Mouse (Mus musculus) hematopoietic stem cell, adult 5-6 weeks (primary cell): ENCODE measurements around the gene Slc11a1. TPM values are rescaled to one million over a fixed set of nuclear protein-coding genes. Genes with fewer than 3 reads are reported as not detected.
A peak's percentile ranks its signal among the peaks of the same experiment; 100 is the strongest.
"Not testable (repeated sequence)": the region's sequence is repeated elsewhere in the genome, so short reads cannot be mapped to it uniquely, and the experiment has no call there.

Experiments used
- ATAC-seq, 2 experiments: fragments of 125-278 bp in 1 of 2; replicated peaks in 1 of 2; 2 replicates each; pipeline ENCODE4 v1.8.0; 2016 to 2017; ENCODE audit warnings: inconsistent platforms in 2 of 2, mild to moderate bottlenecking in 2 of 2, moderate number of reproducible peaks in 2 of 2, low read depth in 1 of 2, moderate TSS enrichment in 1 of 2; ENCODE audit not compliant: low FRiP score in 2 of 2, poor library complexity in 2 of 2, severe bottlenecking in 2 of 2, insufficient read depth in 1 of 2, low TSS enrichment in 1 of 2
- total RNA-seq: library from RNA; stranded (forward); fragments of 172-1452, 232-1000 nt; gene quantifications from 2 replicates; pipeline ENCODE4 v1.2.3, GENCODE M21; 2017

Slc11a1 gene
- total RNA-seq, result 3.2 TPM in 1 of 2 replicates, not detected in the other

GRCm38 (mm10) chr1:74374980-74375379 is at the start of gene Slc11a1:
TSS of gene Slc11a1 (plus strand) at chr1:74375195.
- peak; percentile 24 to 39; a peak in 2 of 4 replicates for ATAC-seq

GRCm38 (mm10) chr1:74326916-74327315 is 48.1 kb upstream of the Slc11a1 start:
- ATAC-seq, result not testable (repeated sequence)

GRCm38 (mm10) chr1:74329899-74330431 is 45.0 kb upstream of the Slc11a1 start:
- no peak for ATAC-seq

DNA sequence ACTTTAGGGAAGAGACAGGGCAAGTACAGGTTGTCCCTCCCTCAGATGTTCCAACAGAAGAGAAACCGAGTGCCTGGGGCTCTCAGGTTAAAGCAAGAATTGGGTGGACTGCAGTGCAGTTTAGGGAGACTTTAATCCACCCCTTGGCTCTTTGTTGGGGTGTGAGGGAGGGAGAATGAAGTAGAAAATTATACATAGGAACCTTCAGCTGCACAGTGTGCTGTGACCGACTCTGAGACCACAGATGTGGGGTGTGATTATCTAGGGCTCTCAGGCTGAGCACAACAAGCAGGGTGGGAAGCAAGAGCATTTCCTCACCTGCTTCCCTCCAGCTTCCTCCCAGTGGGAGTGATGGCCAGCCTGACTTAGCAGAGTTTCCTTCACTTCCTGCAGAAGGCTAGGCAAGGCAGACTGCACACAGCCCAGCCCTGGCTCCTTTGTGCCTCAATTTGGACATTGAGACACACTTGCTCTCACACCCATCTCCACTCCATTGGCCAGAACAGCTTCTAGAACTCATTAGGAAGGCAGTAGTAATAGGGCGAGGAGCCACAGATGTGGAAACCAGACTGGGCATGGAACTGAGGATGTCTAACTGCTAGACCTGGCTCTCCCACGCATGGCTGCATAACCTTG is 43.8 kb upstream of the Slc11a1 start:
- ATAC-seq, result peak; percentile 23 to 33; a peak in 3 of 4 replicates

GRCm38 (mm10) chr1:74332241-74332763 is 42.7 kb upstream of the Slc11a1 start:
- ATAC-seq, result peak; percentile 87 to 91

GRCm38 (mm10) chr1:74332930-74333329 is 42.1 kb upstream of the Slc11a1 start:
- no peak for ATAC-seq

DNA sequence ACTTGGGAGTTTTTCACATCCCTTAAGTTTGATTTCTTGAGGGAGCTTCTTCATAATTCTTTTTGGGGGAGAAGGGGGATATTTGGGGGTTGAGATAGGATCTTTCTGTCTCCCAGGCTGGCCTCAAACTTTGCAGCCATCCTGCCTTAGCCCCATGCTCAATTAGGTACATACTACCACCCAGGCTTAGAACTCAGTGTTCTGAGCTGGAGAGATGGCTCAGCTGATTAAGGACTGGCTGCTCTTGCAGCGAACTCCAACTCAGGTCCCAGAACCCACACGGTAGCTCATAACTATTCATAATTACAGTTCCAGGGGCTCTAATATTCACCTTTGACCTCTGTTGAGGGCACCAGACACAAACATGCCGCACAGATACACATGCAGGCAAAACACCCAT is 40.4 kb upstream of the Slc11a1 start:
- no peak for ATAC-seq

DNA sequence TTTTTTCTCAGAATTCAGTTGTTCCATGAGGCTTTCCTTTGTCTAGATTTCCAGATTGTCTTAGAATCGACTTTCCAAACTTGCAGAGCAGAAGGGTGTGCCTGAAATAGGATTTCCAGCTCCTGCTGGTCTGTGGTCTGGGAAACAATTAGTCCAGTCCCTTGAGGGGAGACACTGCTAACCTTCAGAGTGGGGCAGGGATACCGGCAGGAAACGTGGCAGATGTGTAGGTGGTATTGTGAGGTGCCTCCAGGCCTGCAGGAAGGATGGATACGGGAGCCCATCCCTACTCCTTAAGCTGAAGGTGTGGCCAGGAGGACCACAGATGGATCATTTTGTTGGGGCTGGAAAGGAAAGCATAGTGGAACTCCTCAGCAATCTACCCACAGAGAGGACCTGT is 40.0 kb upstream of the Slc11a1 start:
- no peak for ATAC-seq

DNA sequence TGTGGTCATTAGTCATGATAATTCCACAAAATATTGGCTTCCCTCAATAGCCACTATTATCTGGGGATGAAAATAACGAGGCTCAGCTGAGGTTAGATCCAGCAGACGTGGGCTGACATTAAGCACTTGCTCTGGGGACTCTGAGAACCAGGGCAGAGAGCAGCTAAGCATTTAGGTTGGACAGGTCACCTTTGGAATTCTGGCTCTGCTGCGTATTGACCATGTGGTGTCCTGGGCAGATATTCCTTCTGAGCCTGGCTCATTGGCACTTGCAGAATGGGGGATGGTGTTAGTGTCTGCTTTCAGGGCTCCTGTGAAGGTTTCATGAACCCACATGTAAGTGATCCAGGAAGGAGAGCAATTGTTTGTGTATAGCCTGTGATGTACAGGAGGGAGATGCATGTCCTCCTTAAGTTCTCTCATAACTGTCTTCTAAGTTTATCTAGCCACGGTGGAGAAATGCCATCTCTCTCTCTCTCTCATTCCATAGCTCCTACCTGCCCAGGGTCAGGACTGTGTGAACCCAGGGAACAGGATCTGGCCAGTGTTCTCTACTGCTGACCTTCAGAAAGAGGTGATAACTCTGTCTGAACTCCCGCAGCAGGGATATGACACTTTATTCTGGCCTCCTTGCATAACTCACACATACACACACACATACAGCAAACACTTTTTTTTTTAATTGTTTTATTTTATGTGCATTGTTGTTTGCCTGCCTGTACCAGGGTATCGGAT is 39.4 kb upstream of the Slc11a1 start:
- no peak for ATAC-seq

GRCm38 (mm10) chr1:74337241-74337771 is 37.7 kb upstream of the Slc11a1 start:
- no peak for ATAC-seq

- ATAC-seq, result 0 out of 4 replicates have a peak, but pooled peaks of 1 of the 2 experiments have one; percentile 42
These were observed 37.0 kb upstream of the Slc11a1 start for GRCm38 (mm10) chr1:74338013-74338412.

DNA sequence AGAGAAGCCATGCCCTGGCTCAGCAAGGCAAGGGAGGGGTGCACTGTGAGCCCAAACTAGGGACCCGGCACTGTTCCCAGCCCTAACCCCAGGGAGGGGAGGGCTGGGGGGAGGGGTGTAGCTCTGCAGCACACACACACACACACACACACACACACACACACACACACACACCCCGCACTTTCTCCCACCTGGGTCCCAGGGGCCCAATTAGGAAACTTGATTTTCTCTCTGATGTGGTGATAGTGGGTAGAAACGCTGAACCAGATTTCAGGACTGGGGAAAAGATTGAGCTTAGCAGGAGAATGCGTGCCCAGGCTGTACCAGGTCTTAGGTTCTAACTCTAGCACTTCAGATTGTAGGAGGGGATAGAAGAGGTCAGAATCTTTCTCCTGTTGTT is 36.4 kb upstream of the Slc11a1 start:
- ATAC-seq, result no peak

GRCm38 (mm10) chr1:74339917-74340316 is 35.1 kb upstream of the Slc11a1 start:
- no peak for ATAC-seq

- ATAC-seq, result no peak
These were observed 34.6 kb upstream of the Slc11a1 start for GRCm38 (mm10) chr1:74340361-74340764.

- ATAC-seq, result not testable (repeated sequence)
These were observed 34.0 kb upstream of the Slc11a1 start for GRCm38 (mm10) chr1:74340992-74341391.

- no peak for ATAC-seq
These were observed 33.1 kb upstream of the Slc11a1 start for GRCm38 (mm10) chr1:74341898-74342297.

GRCm38 (mm10) chr1:74342308-74342707 is 32.7 kb upstream of the Slc11a1 start:
- ATAC-seq, result no peak

GRCm38 (mm10) chr1:74343161-74343560 is 31.8 kb upstream of the Slc11a1 start:
- no peak for ATAC-seq
